Mouse (Mus musculus) lung, embryonic 15.5 days (tissue): ENCODE data around the gene Lrp5. TPM values are rescaled to one million over a fixed set of nuclear protein-coding genes. Genes with fewer than 3 reads are reported as not detected.
A peak's percentile ranks its signal among the peaks of the same experiment; 100 is the strongest.
"Not testable (repeated sequence)": the region's sequence is repeated elsewhere in the genome, so short reads cannot be mapped to it uniquely, and the experiment has no call there.

ENCODE experiments used
- ATAC-seq: fragments of 200-750 bp; cut with Nextera tagmentation; 2 replicates; pipeline ENCODE4 v1.8.0; 2017; ENCODE audit warnings: moderate number of reproducible peaks, borderline replicate concordance; ENCODE audit not compliant: low FRiP score, low TSS enrichment; ENCODE audit errors: extremely low read depth
- H3K27ac ChIP-seq: fragments of 300-500 bp; sonication (generic); 2 replicates; pipeline ENCODE4 v1.5.1; 2015; ENCODE audit warnings: moderate library complexity, mild to moderate bottlenecking, inconsistent platforms
- H3K27me3 ChIP-seq: fragments of 300-500 bp; sonication (generic); 2 replicates; pipeline ENCODE4 v1.6.1; 2015; ENCODE audit warnings: inconsistent platforms
- H3K36me3 ChIP-seq: fragments of 300-500 bp; sonication (generic); 2 replicates; pipeline ENCODE4 v1.6.1; 2015; ENCODE audit warnings: inconsistent platforms
- H3K4me1 ChIP-seq: fragments of 300-500 bp; sonication (generic); 2 replicates; pipeline ENCODE4 v1.6.1; 2015; ENCODE audit warnings: inconsistent platforms
- H3K4me2 ChIP-seq: fragments of 300-500 bp; sonication (generic); 2 replicates; pipeline ENCODE4 v1.6.1; 2015; ENCODE audit warnings: inconsistent platforms, mild to moderate bottlenecking, moderate library complexity
- H3K4me3 ChIP-seq: fragments of 300-500 bp; sonication (generic); 2 replicates; pipeline ENCODE4 v1.5.1; 2015; ENCODE audit warnings: mild to moderate bottlenecking, inconsistent platforms
- H3K9ac ChIP-seq: fragments of 300-500 bp; sonication (generic); 2 replicates; pipeline ENCODE4 v1.6.1; 2015; ENCODE audit warnings: inconsistent platforms
- H3K9me3 ChIP-seq: fragments of 300-500 bp; sonication (generic); 2 replicates; pipeline ENCODE4 v1.6.1; 2016; ENCODE audit warnings: inconsistent platforms
- WGBS: fragments of 180-500 bp; shearing (Covaris S2); methylation state at CpG from one replicate; pipeline ENCODE4 v1.1.7; 2015; 5-methylcytosine and 5-hydroxymethylcytosine counted together
- polyA plus RNA-seq: library from polyadenylated mRNA; unstranded; fragments of >200 nt; fragmentation: Nextera tagmentation; extraction: Ambion mirVana; gene quantifications from 2 replicates; pipeline ENCODE4 v1.2.1, GENCODE M21; 2015

Lrp5 gene
- polyA plus RNA-seq, 1 experiment from 2014 or later: 7.7 TPM

DNA sequence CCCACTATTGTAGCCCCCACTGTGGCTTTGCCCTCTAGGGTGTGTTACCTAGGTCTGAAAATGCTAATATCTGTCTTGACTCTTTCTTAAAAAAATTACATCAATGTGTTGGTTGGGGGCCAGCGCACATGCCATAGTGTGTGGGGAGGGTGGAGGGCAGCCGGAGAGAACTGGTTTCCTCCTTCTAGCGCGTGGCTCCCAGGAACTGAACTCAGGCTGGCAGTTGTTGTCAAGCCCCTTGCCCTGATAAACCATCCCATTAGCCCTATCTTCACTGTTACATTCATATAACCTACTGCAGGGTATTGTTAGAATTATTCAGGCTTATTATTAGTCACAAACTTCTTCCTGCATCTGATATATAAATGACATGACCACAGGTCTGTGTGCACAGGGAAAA, 96.4 kb downstream of the Lrp5 start:
- H3K9me3 ChIP-seq: no peaks in the 10 kb centered on the region
- H3K27me3 ChIP-seq: no peaks in the 10 kb centered on the region
- no peaks in the 10 kb centered on the region for H3K4me1 ChIP-seq
- H3K4me2 ChIP-seq: no peak overlapping the region
- WGBS: 97% methylated on average over 4 of the region's 4 CpGs
- no peak for ATAC-seq
- H3K9ac ChIP-seq: no peak overlapping the region
- peaks cover 88% of the 10 kb centered on the region for H3K36me3 ChIP-seq
- no peak overlapping the region for H3K4me3 ChIP-seq
- H3K27ac ChIP-seq: no peak overlapping the region

DNA sequence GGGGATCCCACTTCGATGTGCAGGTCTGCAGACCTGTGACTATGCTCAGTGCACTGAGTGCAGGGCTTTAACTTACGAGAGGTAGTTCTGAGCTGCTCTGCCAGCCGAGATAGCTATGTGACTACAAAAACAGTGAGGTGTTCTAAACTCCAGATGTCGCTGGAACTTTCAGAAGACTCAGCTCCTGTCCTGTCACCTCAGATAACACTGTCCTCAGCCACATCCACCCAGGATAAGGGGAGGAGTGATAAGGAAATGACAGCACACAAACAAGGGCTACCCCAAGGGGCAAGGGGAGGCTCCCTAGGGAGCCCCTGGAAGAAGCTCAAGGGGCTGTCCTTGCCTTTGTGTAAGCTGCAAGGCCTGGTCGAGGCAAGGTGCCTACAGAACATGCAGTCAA, 96.8 kb downstream of the Lrp5 start:
- no peak overlapping the region for H3K4me2 ChIP-seq
- no peaks in the 10 kb centered on the region for H3K27me3 ChIP-seq
- WGBS: 73% methylated on average over 5 of the region's 5 CpGs
- ATAC-seq: no peak
- no peak overlapping the region for H3K27ac ChIP-seq
- no peaks in the 10 kb centered on the region for H3K9me3 ChIP-seq
- H3K4me1 ChIP-seq: no peaks in the 10 kb centered on the region
- no peak overlapping the region for H3K4me3 ChIP-seq
- peaks cover 88% of the 10 kb centered on the region for H3K36me3 ChIP-seq
- no peak overlapping the region for H3K9ac ChIP-seq

DNA sequence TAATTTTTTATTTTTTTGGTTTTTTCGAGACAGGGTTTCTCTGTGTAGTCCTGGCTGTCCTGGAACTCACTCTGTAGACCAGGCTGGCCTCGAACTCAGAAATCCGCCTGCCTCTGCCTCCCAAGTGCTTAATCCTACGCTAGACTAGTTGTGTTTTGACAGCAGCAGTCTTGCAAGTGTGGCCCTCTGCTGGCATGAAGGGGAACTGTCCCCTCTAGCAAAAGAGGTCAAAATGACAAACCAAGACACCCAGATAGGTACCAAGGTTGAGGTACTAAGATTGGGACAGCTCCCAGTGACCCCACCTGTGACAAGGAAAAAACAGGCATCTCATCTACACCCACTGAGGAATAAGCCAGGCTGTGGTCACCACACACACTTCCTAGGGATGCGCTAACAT, 98.6 kb downstream of the Lrp5 start:
- H3K9ac ChIP-seq, H3K4me1 ChIP-seq, ATAC-seq, H3K4me2 ChIP-seq, H3K9me3 ChIP-seq, H3K27me3 ChIP-seq, H3K27ac ChIP-seq, H3K4me3 ChIP-seq: not testable (repeated sequence)
- WGBS: 89% methylated on average over 5 of the region's 5 CpGs
- H3K36me3 ChIP-seq: peaks cover 90% of the 10 kb centered on the region

DNA sequence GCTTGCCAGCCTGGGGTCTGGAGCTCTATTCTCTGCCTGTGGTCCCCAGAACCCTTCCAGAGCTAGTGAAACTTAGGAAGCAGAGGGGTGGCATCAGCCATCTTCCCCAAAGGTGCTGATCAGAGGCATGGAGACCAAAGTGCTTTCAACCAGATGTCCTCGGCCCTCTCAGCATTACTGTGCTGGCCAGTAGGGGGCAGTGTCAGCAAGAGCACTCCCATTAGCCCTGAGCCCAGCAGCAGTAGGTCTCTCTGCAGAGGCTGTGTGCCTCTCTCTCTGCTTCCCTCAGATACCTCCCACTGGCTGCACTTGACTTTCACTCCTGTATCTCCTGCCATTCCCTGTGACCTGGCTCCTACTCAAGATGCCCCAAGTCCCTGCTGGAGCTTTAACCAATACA, 99.8 kb downstream of the Lrp5 start:
- H3K4me3 ChIP-seq: no peak overlapping the region
- no peaks in the 10 kb centered on the region for H3K4me1 ChIP-seq
- H3K9ac ChIP-seq: no peak overlapping the region
- H3K36me3 ChIP-seq: peaks cover 78% of the 10 kb centered on the region
- no peaks in the 10 kb centered on the region for H3K27me3 ChIP-seq
- H3K27ac ChIP-seq: no peak overlapping the region
- H3K9me3 ChIP-seq: no peaks in the 10 kb centered on the region
- WGBS: 40% methylated on average over 1 of the region's 1 CpGs
- H3K4me2 ChIP-seq: no peak overlapping the region
- no peak for ATAC-seq

DNA sequence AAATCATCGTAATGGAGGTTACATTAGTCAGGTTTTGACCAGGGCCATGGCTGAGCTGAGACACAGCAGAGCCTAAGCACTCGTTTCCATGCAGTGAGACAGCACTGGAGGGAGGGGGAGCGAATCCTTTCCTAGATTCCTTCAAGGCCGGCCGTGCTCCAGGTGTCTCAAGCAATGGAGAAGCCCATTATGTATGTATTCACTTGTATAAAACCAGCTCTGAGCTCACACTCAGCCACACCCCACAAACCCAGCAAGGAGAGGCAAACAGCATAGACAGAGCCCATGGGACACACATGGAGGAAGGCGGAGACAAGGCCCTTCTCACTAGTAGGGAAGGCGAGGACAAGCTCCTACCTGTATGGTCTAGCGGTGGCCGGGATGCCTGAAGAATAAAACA, 100.3 kb downstream of the Lrp5 start:
- H3K4me3 ChIP-seq: no peak overlapping the region
- H3K4me2 ChIP-seq: no peak overlapping the region
- peaks cover 73% of the 10 kb centered on the region for H3K36me3 ChIP-seq
- H3K9ac ChIP-seq: no peak overlapping the region
- no peaks in the 10 kb centered on the region for H3K27me3 ChIP-seq
- ATAC-seq: no peak
- H3K4me1 ChIP-seq: no peaks in the 10 kb centered on the region
- H3K9me3 ChIP-seq: no peaks in the 10 kb centered on the region
- H3K27ac ChIP-seq: no peak overlapping the region
- WGBS: 93% methylated on average over 9 of the region's 9 CpGs

DNA sequence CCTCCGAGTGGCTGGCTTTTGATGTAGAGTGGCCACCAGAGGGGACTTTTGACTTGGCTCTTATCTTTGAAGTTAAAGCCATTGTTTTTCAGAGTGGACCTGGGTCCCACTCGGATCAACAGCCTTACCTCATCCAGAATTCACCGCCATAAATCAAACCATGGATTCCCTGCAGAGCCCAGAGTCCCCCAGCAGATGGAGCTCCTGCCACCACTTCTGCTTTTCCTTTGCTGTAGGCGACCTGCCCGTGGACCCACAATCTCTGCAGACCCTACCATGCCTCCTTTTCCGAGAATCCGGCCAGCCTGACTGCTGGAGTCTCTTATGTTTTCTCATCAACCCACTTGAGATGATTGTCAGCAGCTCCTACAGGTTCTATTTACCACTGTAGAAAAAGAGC, 105.0 kb downstream of the Lrp5 start:
- no peak overlapping the region for H3K4me2 ChIP-seq
- no peaks in the 10 kb centered on the region for H3K27me3 ChIP-seq
- no peaks in the 10 kb centered on the region for H3K9me3 ChIP-seq
- H3K4me3 ChIP-seq: no peak overlapping the region
- no peak for ATAC-seq
- peaks cover 4% of the 10 kb centered on the region; the same call in 1 of the 2 replicates for H3K4me1 ChIP-seq
- 26% methylated on average over 7 of the region's 7 CpGs for WGBS
- no peak overlapping the region for H3K27ac ChIP-seq
- no peak overlapping the region for H3K9ac ChIP-seq
- H3K36me3 ChIP-seq: peaks cover 31% of the 10 kb centered on the region

DNA sequence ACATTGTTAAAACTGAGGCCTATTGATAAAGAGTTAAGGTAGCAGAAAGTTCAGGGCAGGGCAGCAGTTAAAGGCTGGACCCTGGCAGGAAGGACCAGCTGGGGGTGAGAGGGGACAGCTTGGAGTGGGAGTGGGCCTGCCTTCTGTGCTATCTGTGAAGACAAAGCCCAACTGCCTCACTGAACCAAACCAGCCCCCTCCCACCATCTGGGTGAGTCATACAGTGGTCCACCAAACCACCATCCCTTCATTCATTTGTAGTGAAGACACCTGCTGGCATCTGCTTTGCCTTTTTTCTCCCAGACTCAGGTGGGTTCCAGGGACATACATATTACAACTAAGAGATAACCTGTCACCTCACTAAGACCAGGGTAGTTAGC, 108.5 kb downstream of the Lrp5 start:
- Histone ChIP-seq H3K27ac (no peak overlapping the region), H3K4me1 (peaks cover 18% of the 10 kb centered on the region), H3K27me3 (no peaks in the 10 kb centered on the region), H3K4me2 (no peak overlapping the region), H3K9me3 (no peaks in the 10 kb centered on the region), H3K36me3 (peaks cover 1% of the 10 kb centered on the region; the same call in 1 of the 2 replicates), H3K4me3 (no peak overlapping the region), H3K9ac (no peak overlapping the region)
- no peak for ATAC-seq

DNA sequence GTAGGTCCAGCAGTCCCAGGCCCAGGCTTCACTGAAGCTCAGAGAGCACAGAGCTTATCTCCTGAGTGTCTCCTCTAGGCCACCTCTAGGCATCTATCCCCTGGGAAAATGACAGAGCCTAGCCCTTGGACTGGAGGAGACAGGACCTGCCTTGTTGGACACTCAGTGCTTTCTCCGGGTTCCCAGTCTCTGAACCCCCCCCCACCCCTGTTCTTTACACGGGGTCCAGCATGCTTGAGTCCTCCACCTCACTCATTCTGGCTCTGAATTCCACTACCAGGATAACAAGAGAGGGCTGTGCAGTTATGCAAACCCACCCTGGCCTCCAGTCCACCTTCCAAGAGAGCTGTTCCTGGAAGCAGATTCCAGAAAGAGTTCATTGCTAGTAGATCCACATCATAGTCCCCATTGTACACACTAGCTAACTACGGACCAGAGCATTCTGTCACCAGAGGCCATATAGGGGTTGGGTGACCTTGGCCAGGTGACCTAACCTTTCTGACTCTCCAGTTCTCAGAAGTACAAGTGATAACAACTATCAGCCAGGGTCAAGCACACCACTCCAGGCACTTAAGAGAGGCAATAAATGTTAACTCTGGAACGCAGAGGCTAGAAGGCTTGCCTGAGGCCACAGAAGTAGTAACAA, 109.0 kb downstream of the Lrp5 start:
- ATAC-seq: no peak
- no peak overlapping the region for H3K4me2 ChIP-seq
- no peaks in the 10 kb centered on the region for H3K36me3 ChIP-seq
- no peaks in the 10 kb centered on the region for H3K27me3 ChIP-seq
- peaks cover 18% of the 10 kb centered on the region for H3K4me1 ChIP-seq
- 55% methylated on average over 4 of the region's 4 CpGs for WGBS
- H3K27ac ChIP-seq: no peak overlapping the region
- no peak overlapping the region for H3K9ac ChIP-seq
- no peak overlapping the region for H3K4me3 ChIP-seq
- H3K9me3 ChIP-seq: no peaks in the 10 kb centered on the region

DNA sequence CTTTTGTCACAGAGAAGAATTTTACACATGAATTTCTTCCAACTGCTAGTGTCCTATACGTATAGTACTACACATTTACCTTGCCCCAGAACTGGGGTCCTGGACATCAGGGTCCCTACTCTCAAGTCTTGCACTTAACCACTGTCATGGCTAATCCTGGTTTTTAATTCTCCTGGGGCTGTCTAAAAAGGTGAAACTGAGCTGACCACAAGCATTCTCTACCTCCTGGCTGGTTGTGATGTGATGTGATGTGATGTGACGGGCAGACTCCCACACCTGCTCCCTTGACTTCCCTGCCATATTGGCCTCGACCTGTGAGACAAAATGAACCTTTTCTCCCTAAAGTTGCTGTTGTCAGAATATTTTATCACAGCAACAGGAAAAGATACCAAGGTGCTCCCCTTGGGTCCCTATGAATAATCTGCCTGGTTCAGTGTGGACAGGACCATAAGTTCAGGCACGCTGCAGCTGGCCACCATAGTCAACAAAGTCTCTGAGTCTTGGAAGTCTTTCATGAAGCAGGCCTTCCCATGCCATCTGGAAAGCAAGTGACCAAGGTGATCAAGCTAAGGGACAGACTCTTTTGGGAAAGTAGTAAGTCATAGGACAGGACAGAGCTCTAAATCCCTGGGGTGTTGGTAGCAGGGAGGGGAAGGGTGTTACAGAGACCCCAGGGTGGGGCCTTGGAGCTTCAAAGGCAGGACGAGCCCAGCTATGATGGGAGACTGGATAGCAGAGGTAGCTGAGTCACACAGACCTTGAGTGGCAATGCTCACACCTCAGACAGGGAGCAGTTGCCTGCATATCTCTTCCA, 109.7 kb downstream of the Lrp5 start:
- no peak for ATAC-seq
- Histone ChIP-seq H3K4me1 (peaks cover 18% of the 10 kb centered on the region), H3K4me2 (peak overlapping the region; percentile 40), H3K4me3 (peak overlapping the region; percentile 90), H3K9me3 (no peaks in the 10 kb centered on the region), H3K27ac (peak overlapping the region; percentile 96), H3K9ac (no peak overlapping the region), H3K27me3 (no peaks in the 10 kb centered on the region), H3K36me3 (no peaks in the 10 kb centered on the region)
- 59% methylated on average over 5 of the region's 5 CpGs for WGBS

DNA sequence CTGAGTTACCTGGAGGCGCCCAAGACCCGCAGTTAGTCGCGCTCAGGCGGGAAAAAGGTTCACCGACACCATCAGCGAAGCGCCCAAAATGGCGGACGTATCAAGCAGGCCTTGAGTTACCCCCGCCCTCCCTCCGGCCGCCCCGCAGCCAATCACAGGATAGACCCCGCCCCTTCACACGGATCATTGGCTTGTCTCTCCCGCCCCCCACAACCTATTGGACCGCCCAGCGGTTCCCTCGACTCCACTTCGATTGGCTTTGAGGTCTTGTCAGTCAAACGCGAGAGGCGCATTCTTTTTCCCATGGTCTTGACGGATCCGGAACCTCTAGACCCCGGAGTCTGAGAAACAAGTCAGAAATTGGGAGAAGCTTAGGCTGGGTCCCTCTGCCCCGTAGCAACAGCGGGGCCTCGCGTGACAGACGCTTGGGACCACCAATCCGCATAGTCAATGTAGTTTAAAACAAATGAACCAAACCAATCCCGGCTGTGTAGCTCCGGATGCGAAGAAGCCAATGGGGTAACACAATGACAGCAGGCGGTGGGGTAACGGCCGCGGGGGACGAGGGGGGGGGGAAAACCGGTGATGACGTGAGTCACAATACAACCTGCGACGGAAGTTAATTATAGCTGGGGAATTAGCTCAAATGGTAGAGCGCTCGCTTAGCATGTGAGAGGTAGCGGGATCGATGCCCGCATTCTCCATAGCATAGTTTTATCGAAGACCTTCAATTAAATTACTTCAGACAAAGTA, 110.6 kb downstream of the Lrp5 start, which contains the start of gene Ppp6r3:
Ppp6r3 (minus strand) TSS at position 118 of the 753 bp plus-strand sequence.
- no peaks in the 10 kb centered on the region for H3K36me3 ChIP-seq
- H3K9ac ChIP-seq: peak within 1 kb of the TSS; percentile 82
- H3K4me3 ChIP-seq: peak within 1 kb of the TSS; percentile 90
- under 1% methylated on average over 50 of the region's 51 CpGs for WGBS
- peak within 1 kb of the TSS; percentile 96 for H3K27ac ChIP-seq
- peak within 1 kb of the TSS; percentile 69 for H3K4me2 ChIP-seq
- ATAC-seq: peak; percentile 98
- H3K4me1 ChIP-seq: peaks cover 18% of the 10 kb centered on the region
- H3K27me3 ChIP-seq: no peaks in the 10 kb centered on the region
- no peaks in the 10 kb centered on the region for H3K9me3 ChIP-seq

DNA sequence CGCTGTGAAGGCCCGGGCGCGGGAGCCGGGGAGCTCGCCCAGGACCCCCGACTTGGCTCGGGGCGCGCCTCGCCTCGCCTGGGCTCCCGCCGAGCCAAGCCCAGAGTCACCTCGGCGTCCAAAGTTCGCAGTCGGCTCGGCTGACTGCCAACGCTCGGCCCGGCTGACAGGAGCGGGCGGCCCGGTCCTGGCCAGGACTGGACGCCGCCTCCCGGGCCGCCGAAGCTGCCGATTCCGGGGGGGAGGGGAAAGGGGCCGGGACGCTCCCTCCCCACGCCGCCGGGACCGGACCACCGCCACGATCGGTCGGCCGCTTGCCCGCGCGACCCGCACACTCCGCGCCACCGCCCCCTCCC, 111.1 kb downstream of the Lrp5 start:
- WGBS: under 1% methylated on average over 44 of the region's 50 CpGs
- Histone ChIP-seq H3K4me1 (peaks cover 18% of the 10 kb centered on the region), H3K9ac (peak overlapping the region; percentile 82), H3K4me2 (peak overlapping the region; percentile 69), H3K36me3 (no peaks in the 10 kb centered on the region), H3K27me3 (no peaks in the 10 kb centered on the region), H3K4me3 (peak overlapping the region; percentile 90), H3K27ac (peak overlapping the region; percentile 96), H3K9me3 (no peaks in the 10 kb centered on the region)
- peak; percentile 66 for ATAC-seq

DNA sequence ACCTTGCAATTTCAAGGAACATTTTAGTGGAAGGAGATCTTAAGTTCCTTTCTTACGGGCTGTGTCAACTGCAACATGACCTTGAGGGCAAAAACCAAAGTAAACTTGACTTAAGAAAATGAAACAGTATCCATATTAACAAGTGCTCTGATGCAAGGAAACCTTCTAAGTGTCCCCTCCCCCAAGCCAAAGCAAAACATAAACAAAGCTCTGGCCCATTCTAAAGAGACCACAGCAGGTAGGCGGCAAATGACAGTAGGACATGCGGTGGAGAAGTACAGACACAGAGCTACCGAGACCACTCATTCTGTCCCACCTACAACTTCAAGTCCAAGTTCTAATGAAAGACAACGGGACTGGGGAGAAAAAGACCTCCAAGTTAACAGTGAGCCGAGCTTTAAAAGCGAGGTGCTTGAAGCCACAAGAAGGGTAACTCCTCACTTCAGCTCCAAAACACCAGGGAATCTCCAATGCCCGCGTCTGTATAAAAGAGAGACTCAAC, 111.7 kb downstream of the Lrp5 start:
- WGBS: under 1% methylated on average over 9 of the region's 9 CpGs
- Histone ChIP-seq H3K4me3 (peak overlapping the region; percentile 90), H3K4me2 (peak overlapping the region; percentile 69), H3K9ac (peak overlapping the region; percentile 82), H3K27ac (peak overlapping the region; percentile 96), H3K9me3 (no peaks in the 10 kb centered on the region), H3K27me3 (no peaks in the 10 kb centered on the region), H3K36me3 (no peaks in the 10 kb centered on the region), H3K4me1 (peaks cover 19% of the 10 kb centered on the region)
- no peak for ATAC-seq
